Mouse (Mus musculus): ENCODE results near the gene Bid. TPM values are rescaled to one million over a fixed set of nuclear protein-coding genes. Genes with fewer than 3 reads are reported as not detected.
A peak's percentile ranks its signal among the peaks of the same experiment; 100 is the strongest.
"Not testable (repeated sequence)": the region's sequence is repeated elsewhere in the genome, so short reads cannot be mapped to it uniquely, and the experiment has no call there.

Bid gene
- polyA plus RNA-seq, 1 experiment from 2014 or later = 21.0 TPM

GRCm38 (mm10) chr6:120930450-120931306, 14.0 kb upstream of the Bid start:
- Histone ChIP-seq H3K4me3 (replicated peaks) (no peak overlapping the region), H3K9me3 (no peaks in the 10 kb centered on the region), H3K4me2 (replicated peaks) (no peak overlapping the region), H3K4me1 (replicated peaks) (peaks cover 4% of the 10 kb centered on the region; the same call in 1 of the 2 replicates), H3K27me3 (replicated peaks) (no peaks in the 10 kb centered on the region), H3K27ac (no peak overlapping the region), H3K9ac (no peak overlapping the region), H3K36me3 (no peaks in the 10 kb centered on the region)
- peak; percentile 69 for ATAC-seq
- WGBS = 68% methylated on average over 6 of the region's 6 CpGs

GRCm38 (mm10) chr6:120929421-120929820, 12.8 kb upstream of the Bid start:
- peaks cover 4% of the 10 kb centered on the region; the same call in 1 of the 2 replicates for H3K4me1 ChIP-seq (replicated peaks)
- H3K9me3 ChIP-seq = no peaks in the 10 kb centered on the region
- H3K36me3 ChIP-seq = no peaks in the 10 kb centered on the region
- WGBS = 36% methylated on average over 1 of the region's 1 CpGs
- H3K4me2 ChIP-seq (replicated peaks) = no peak overlapping the region
- no peak for ATAC-seq
- no peak overlapping the region for H3K4me3 ChIP-seq (replicated peaks)
- H3K27me3 ChIP-seq (replicated peaks) = no peaks in the 10 kb centered on the region
- H3K9ac ChIP-seq = no peak overlapping the region
- no peak overlapping the region for H3K27ac ChIP-seq

- 61% methylated on average over 3 of the region's 3 CpGs for WGBS
- no peak overlapping the region for H3K4me3 ChIP-seq (replicated peaks)
- H3K27me3 ChIP-seq (replicated peaks) = no peaks in the 10 kb centered on the region
- H3K4me2 ChIP-seq (replicated peaks) = no peak overlapping the region
- H3K9me3 ChIP-seq = no peaks in the 10 kb centered on the region
- H3K4me1 ChIP-seq (replicated peaks) = peaks cover 4% of the 10 kb centered on the region; the same call in 1 of the 2 replicates
- no peak overlapping the region for H3K27ac ChIP-seq
- no peak for ATAC-seq
- H3K36me3 ChIP-seq = no peaks in the 10 kb centered on the region
- H3K9ac ChIP-seq = no peak overlapping the region
Observed at GRCm38 (mm10) chr6:120927765-120928164, 11.1 kb upstream of the Bid start.

- no peaks in the 10 kb centered on the region for H3K9me3 ChIP-seq
- ATAC-seq = no peak
Observed at GRCm38 (mm10) chr6:120926880-120927279, 10.2 kb upstream of the Bid start.

GRCm38 (mm10) chr6:120924791-120925321, 8.2 kb upstream of the Bid start:
- not testable (repeated sequence) for H3K4me2 ChIP-seq (replicated peaks); H3K27ac ChIP-seq; H3K9ac ChIP-seq; H3K27me3 ChIP-seq (replicated peaks); H3K4me1 ChIP-seq (replicated peaks); H3K4me3 ChIP-seq (replicated peaks); H3K9me3 ChIP-seq; ATAC-seq; H3K36me3 ChIP-seq
- 75% methylated on average over 2 of the region's 2 CpGs for WGBS

More at GRCm38 (mm10) chr6:120926880-120927279, 10.2 kb upstream of the Bid start:
- Histone ChIP-seq H3K27ac (no peak overlapping the region), H3K9ac (no peak overlapping the region), H3K4me2 (replicated peaks) (no peak overlapping the region), H3K4me3 (replicated peaks) (no peak overlapping the region), H3K4me1 (replicated peaks) (peaks cover 4% of the 10 kb centered on the region; the same call in 1 of the 2 replicates), H3K36me3 (no peaks in the 10 kb centered on the region), H3K27me3 (replicated peaks) (no peaks in the 10 kb centered on the region)
- WGBS = 48% methylated on average over 2 of the region's 2 CpGs

GRCm38 (mm10) chr6:120917975-120918374, 1.3 kb upstream of the Bid start:
- Histone ChIP-seq H3K4me2 (replicated peaks) (no peak overlapping the region), H3K27me3 (replicated peaks) (no peaks in the 10 kb centered on the region), H3K4me3 (replicated peaks) (no peak overlapping the region), H3K27ac (no peak overlapping the region), H3K9ac (no peak overlapping the region), H3K36me3 (no peaks in the 10 kb centered on the region), H3K9me3 (no peaks in the 10 kb centered on the region), H3K4me1 (replicated peaks) (peaks cover 11% of the 10 kb centered on the region)
- WGBS = 49% methylated on average over 3 of the region's 3 CpGs
- no peak for ATAC-seq

- not testable (repeated sequence) for H3K36me3 ChIP-seq; H3K9ac ChIP-seq; H3K27me3 ChIP-seq (replicated peaks); H3K9me3 ChIP-seq
- Histone ChIP-seq H3K4me3 (replicated peaks) (peak overlapping the region; percentile 67), H3K4me1 (replicated peaks) (peaks cover 11% of the 10 kb centered on the region), H3K4me2 (replicated peaks) (peak overlapping the region; percentile 96), H3K27ac (peak overlapping the region; percentile 56; the same call in 1 of the 2 replicates)
- peak; percentile 62 for ATAC-seq
- WGBS = 23% methylated on average over 11 of the region's 14 CpGs
Observed at GRCm38 (mm10) chr6:120916972-120917881, 574 bp upstream of the Bid start.

GRCm38 (mm10) chr6:120915649-120915975, 1.0 kb downstream of the Bid start:
- peak overlapping the region; percentile 96 for H3K4me2 ChIP-seq (replicated peaks)
- H3K36me3 ChIP-seq = no peaks in the 10 kb centered on the region
- H3K27me3 ChIP-seq (replicated peaks) = no peaks in the 10 kb centered on the region
- H3K4me3 ChIP-seq (replicated peaks) = peak overlapping the region; percentile 67
- WGBS = 39% methylated on average over 2 of the region's 2 CpGs
- no peaks in the 10 kb centered on the region for H3K9me3 ChIP-seq
- H3K4me1 ChIP-seq (replicated peaks) = peaks cover 21% of the 10 kb centered on the region
- H3K9ac ChIP-seq = no peak overlapping the region
- no peak overlapping the region for H3K27ac ChIP-seq
- no peak for ATAC-seq

GRCm38 (mm10) chr6:120914911-120915648, 1.6 kb downstream of the Bid start:
- H3K36me3 ChIP-seq = no peaks in the 10 kb centered on the region
- ATAC-seq = 0 out of 2 replicates have a peak, but pooled peaks have one; percentile 7
- no peaks in the 10 kb centered on the region for H3K27me3 ChIP-seq (replicated peaks)
- peaks cover 21% of the 10 kb centered on the region for H3K4me1 ChIP-seq (replicated peaks)
- WGBS = 43% methylated on average over 9 of the region's 9 CpGs
- H3K4me3 ChIP-seq (replicated peaks) = no peak overlapping the region
- no peak overlapping the region for H3K9ac ChIP-seq
- peak overlapping the region; percentile 96 for H3K4me2 ChIP-seq (replicated peaks)
- H3K9me3 ChIP-seq = no peaks in the 10 kb centered on the region
- H3K27ac ChIP-seq = no peak overlapping the region

- 78% methylated on average over 4 of the region's 4 CpGs for WGBS
- Histone ChIP-seq H3K4me1 (replicated peaks) (peaks cover 21% of the 10 kb centered on the region), H3K27ac (no peak overlapping the region), H3K27me3 (replicated peaks) (no peaks in the 10 kb centered on the region), H3K9ac (no peak overlapping the region), H3K36me3 (no peaks in the 10 kb centered on the region), H3K9me3 (no peaks in the 10 kb centered on the region), H3K4me2 (replicated peaks) (no peak overlapping the region), H3K4me3 (replicated peaks) (no peak overlapping the region)
- ATAC-seq = no peak
Observed at GRCm38 (mm10) chr6:120914533-120914910, 2.1 kb downstream of the Bid start.

- H3K9me3 ChIP-seq = no peaks in the 10 kb centered on the region
- H3K4me1 ChIP-seq (replicated peaks) = peaks cover 21% of the 10 kb centered on the region
- no peak overlapping the region for H3K4me3 ChIP-seq (replicated peaks)
- H3K27ac ChIP-seq = no peak overlapping the region
- no peaks in the 10 kb centered on the region for H3K36me3 ChIP-seq
- no peak overlapping the region for H3K4me2 ChIP-seq (replicated peaks)
- H3K27me3 ChIP-seq (replicated peaks) = no peaks in the 10 kb centered on the region
- H3K9ac ChIP-seq = no peak overlapping the region
- WGBS = 83% methylated on average over 8 of the region's 8 CpGs
- ATAC-seq = no peak
Observed at GRCm38 (mm10) chr6:120913783-120914182, 2.9 kb downstream of the Bid start.

GRCm38 (mm10) chr6:120912931-120913330, 3.7 kb downstream of the Bid start:
- H3K4me1 ChIP-seq (replicated peaks) = peaks cover 21% of the 10 kb centered on the region
- H3K4me2 ChIP-seq (replicated peaks) = no peak overlapping the region
- no peaks in the 10 kb centered on the region for H3K27me3 ChIP-seq (replicated peaks)
- no peak overlapping the region for H3K4me3 ChIP-seq (replicated peaks)
- no peaks in the 10 kb centered on the region for H3K36me3 ChIP-seq
- H3K9ac ChIP-seq = no peak overlapping the region
- ATAC-seq = no peak
- H3K9me3 ChIP-seq = no peaks in the 10 kb centered on the region
- H3K27ac ChIP-seq = no peak overlapping the region
- WGBS = 41% methylated on average over 2 of the region's 2 CpGs
